Mouse (Mus musculus): ENCODE results near the gene Resf1. TPM values are rescaled to one million over a fixed set of nuclear protein-coding genes. Genes with fewer than 3 reads are reported as not detected.
"Not testable (repeated sequence)": the region's sequence is repeated elsewhere in the genome, so short reads cannot be mapped to it uniquely, and the experiment has no call there.

The Resf1 gene
- polyA plus RNA-seq (2016; fragmentation: Nextera tagmentation; extraction: Ambion mirVana), result 41.2 and 48.2 TPM in 2 replicates

- peak within 1 kb of the TSS; percentile 82 for H3K4me3 ChIP-seq
- 6% methylated on average over 61 of the region's 61 CpGs for WGBS
These were observed at the start of gene Resf1 for GRCm38 (mm10) chr6:149308956-149309932. TSS of gene Resf1 (plus strand) at chr6:149309414.

GRCm38 (mm10) chr6:149260801-149261239, 48.4 kb upstream of the Resf1 start:
- Histone ChIP-seq H3K36me3 (no peaks in the 10 kb centered on the region), H3K9me3 (peaks cover 8% of the 10 kb centered on the region; the same call in 1 of the 2 replicates), H3K4me3 (no peak overlapping the region), H3K27ac (replicated peaks) (no peak overlapping the region), H3K4me2 (replicated peaks) (no peak overlapping the region), H3K4me1 (no peaks in the 10 kb centered on the region), H3K9ac (replicated peaks) (no peak overlapping the region), H3K27me3 (no peaks in the 10 kb centered on the region)
- WGBS, result 81% methylated on average over 3 of the region's 3 CpGs
- no peak for ATAC-seq (ENCODE audit: low FRiP score, low read depth)

More at GRCm38 (mm10) chr6:149308956-149309932, at the start of gene Resf1:
- H3K36me3 ChIP-seq, result peaks cover 7% of the 10 kb centered on the region
- peaks cover 11% of the 10 kb centered on the region for H3K4me1 ChIP-seq
- H3K4me2 ChIP-seq (replicated peaks), result peak within 1 kb of the TSS; percentile 58
- peak; percentile 100 for ATAC-seq (ENCODE audit: low FRiP score, low read depth)
- H3K9me3 ChIP-seq, result no peaks in the 10 kb centered on the region; the same call in 1 of the 2 replicates
- no peaks in the 10 kb centered on the region for H3K27me3 ChIP-seq
- H3K9ac ChIP-seq (replicated peaks), result peak within 1 kb of the TSS; percentile 91
- H3K27ac ChIP-seq (replicated peaks), result peak within 1 kb of the TSS; percentile 98

DNA sequence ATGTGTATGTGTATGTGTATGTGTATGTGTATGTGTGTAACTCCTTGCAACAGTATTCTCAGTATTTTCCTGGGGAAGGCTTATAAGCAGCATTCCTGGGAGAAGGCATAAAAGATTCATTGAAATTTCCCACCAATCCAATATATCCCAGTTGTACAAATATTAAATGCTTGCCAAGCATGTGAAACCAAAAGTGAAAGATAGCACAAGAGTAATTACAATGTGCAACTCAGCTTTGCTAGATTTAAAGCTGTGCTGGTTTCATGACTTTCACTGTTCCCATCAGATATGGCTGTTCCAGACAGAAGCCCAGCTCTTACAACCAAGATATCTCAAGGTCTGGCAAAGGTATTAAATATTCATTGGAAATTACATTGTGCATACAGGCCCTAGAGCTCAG, 41.3 kb upstream of the Resf1 start:
- H3K36me3 ChIP-seq, result no peaks in the 10 kb centered on the region
- no peak overlapping the region for H3K9ac ChIP-seq (replicated peaks)
- no peaks in the 10 kb centered on the region for H3K9me3 ChIP-seq
- ATAC-seq (ENCODE audit: low FRiP score, low read depth), result no peak
- no peaks in the 10 kb centered on the region for H3K4me1 ChIP-seq
- no peak overlapping the region for H3K4me2 ChIP-seq (replicated peaks)
- no peak overlapping the region for H3K4me3 ChIP-seq
- H3K27ac ChIP-seq (replicated peaks), result no peak overlapping the region
- no peaks in the 10 kb centered on the region for H3K27me3 ChIP-seq

DNA sequence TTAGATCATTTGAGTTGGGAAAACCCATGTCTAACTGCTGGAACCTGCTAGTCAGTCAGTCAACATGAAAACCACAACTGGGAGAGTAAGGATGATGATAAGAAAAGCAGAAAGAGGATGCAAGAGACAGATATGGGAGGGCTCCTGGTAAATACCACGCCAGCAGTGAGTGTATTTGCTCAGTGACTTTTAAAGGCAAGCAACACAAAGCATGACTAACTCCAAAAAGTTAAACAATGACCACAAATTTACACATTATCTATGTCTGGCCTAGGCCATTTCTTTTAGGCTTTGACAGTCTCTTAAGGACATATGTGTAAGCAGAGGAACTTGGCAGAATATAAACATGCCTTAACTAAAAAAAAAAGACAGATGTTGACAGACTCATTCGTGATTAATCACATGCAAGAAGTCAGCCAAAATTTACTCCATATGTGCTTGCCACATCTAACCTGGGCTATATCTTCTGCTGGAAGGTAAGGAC, 30.9 kb upstream of the Resf1 start:
- no peak overlapping the region for H3K27ac ChIP-seq (replicated peaks)
- no peak overlapping the region for H3K4me2 ChIP-seq (replicated peaks)
- H3K4me3 ChIP-seq, result no peak overlapping the region
- no peaks in the 10 kb centered on the region for H3K36me3 ChIP-seq
- H3K4me1 ChIP-seq, result no peaks in the 10 kb centered on the region
- no peak overlapping the region for H3K9ac ChIP-seq (replicated peaks)
- ATAC-seq (ENCODE audit: low FRiP score, low read depth), result no peak
- no peaks in the 10 kb centered on the region for H3K27me3 ChIP-seq
- peaks cover 12% of the 10 kb centered on the region for H3K9me3 ChIP-seq
- WGBS, result 74% methylated on average over 2 of the region's 2 CpGs

- Histone ChIP-seq H3K36me3 (no peaks in the 10 kb centered on the region), H3K4me1 (no peaks in the 10 kb centered on the region), H3K9me3 (peaks cover 13% of the 10 kb centered on the region), H3K4me3 (no peak overlapping the region), H3K4me2 (replicated peaks) (no peak overlapping the region), H3K9ac (replicated peaks) (no peak overlapping the region), H3K27ac (replicated peaks) (no peak overlapping the region), H3K27me3 (no peaks in the 10 kb centered on the region)
- WGBS, result 84% methylated on average over 1 of the region's 1 CpGs
- no peak for ATAC-seq (ENCODE audit: low FRiP score, low read depth)
These were observed 30.3 kb upstream of the Resf1 start for GRCm38 (mm10) chr6:149278866-149279265.

- Histone ChIP-seq H3K4me1 (no peaks in the 10 kb centered on the region), H3K36me3 (no peaks in the 10 kb centered on the region), H3K9me3 (peaks cover 17% of the 10 kb centered on the region), H3K4me2 (replicated peaks) (no peak overlapping the region), H3K4me3 (no peak overlapping the region), H3K9ac (replicated peaks) (no peak overlapping the region), H3K27me3 (no peaks in the 10 kb centered on the region), H3K27ac (replicated peaks) (no peak overlapping the region)
- ATAC-seq (ENCODE audit: low FRiP score, low read depth), result no peak
These were observed 28.7 kb upstream of the Resf1 start for GRCm38 (mm10) chr6:149280511-149280910.

DNA sequence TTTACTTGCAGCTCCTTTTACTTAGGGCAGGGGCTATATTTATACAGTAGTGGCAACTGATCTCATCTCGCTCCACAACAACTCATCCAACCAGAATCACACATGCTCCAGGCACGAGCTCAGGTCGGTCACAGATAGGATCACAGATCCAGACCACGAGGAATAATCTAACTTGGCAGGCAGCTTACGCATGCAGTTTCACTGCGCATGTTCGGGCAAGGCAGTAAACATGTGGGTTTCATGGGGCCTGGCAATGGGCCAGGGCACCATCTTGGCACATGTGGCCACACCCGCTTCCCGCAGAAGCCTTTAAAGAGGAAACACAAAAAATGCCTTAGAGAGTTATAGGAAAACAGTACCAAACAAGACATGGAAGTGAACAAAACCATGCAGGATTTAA, 21.0 kb upstream of the Resf1 start:
- not testable (repeated sequence) for H3K27me3 ChIP-seq; H3K27ac ChIP-seq (replicated peaks); H3K9me3 ChIP-seq; H3K9ac ChIP-seq (replicated peaks); H3K4me3 ChIP-seq; H3K36me3 ChIP-seq; ATAC-seq (ENCODE audit: low FRiP score, low read depth); H3K4me1 ChIP-seq; H3K4me2 ChIP-seq (replicated peaks)
- WGBS, result 95% methylated on average over 9 of the region's 9 CpGs

GRCm38 (mm10) chr6:149303231-149303630, 6.0 kb upstream of the Resf1 start:
- H3K4me2 ChIP-seq (replicated peaks); ATAC-seq (ENCODE audit: low FRiP score, low read depth); H3K27me3 ChIP-seq; H3K4me1 ChIP-seq; H3K27ac ChIP-seq (replicated peaks); H3K4me3 ChIP-seq; H3K9ac ChIP-seq (replicated peaks); H3K36me3 ChIP-seq; H3K9me3 ChIP-seq: not testable (repeated sequence)

DNA sequence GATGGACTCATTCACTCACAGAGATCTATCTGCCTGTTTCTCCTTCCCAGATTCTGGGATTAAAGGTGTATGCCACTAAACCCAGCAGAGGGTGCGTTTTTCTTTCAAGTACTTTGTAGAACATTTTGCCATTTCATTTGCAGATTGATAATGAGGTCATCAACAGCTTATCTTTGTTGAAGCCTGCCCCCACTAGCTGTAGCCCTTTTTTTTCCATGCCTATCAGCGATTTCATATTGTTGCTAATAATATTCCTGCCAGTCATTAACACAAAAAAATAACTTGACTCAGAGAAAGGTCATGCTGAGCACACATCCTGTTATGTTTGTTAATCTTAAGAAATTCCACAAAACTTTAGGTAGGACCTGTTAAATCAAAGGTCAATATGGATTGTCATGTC, 2.1 kb upstream of the Resf1 start:
- H3K27ac ChIP-seq (replicated peaks), result no peak overlapping the region
- no peak overlapping the region for H3K9ac ChIP-seq (replicated peaks)
- WGBS, result 81% methylated on average over 2 of the region's 2 CpGs
- peaks cover 11% of the 10 kb centered on the region for H3K4me1 ChIP-seq
- no peaks in the 10 kb centered on the region for H3K27me3 ChIP-seq
- peaks cover 7% of the 10 kb centered on the region for H3K36me3 ChIP-seq
- no peak overlapping the region for H3K4me3 ChIP-seq
- no peaks in the 10 kb centered on the region; the same call in 1 of the 2 replicates for H3K9me3 ChIP-seq
- ATAC-seq (ENCODE audit: low FRiP score, low read depth), result no peak
- no peak overlapping the region for H3K4me2 ChIP-seq (replicated peaks)

DNA sequence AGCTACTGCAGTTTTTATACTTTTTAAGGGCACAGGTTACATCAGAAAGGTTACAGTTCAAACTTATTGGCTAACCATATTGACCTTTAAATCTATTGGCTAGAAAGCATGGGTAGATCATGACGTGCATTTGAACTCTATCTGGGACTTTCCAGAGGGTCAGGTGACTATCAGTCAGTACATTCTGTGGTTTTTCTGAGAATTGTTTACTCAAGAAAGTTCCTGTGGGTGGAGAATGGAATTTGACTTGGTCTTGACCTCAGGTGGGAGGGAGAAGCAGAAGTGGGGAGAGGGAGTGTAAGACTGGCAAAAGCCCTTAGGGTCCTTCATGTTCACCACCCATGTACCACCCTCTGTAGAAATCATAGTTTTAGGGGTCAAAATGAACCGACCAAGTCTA, 1.4 kb upstream of the Resf1 start:
- H3K36me3 ChIP-seq, result peaks cover 7% of the 10 kb centered on the region
- H3K27ac ChIP-seq (replicated peaks), result no peak overlapping the region
- ATAC-seq (ENCODE audit: low FRiP score, low read depth), result no peak
- 83% methylated on average over 2 of the region's 2 CpGs for WGBS
- no peak overlapping the region for H3K4me2 ChIP-seq (replicated peaks)
- H3K27me3 ChIP-seq, result no peaks in the 10 kb centered on the region
- no peaks in the 10 kb centered on the region; the same call in 1 of the 2 replicates for H3K9me3 ChIP-seq
- H3K4me3 ChIP-seq, result no peak overlapping the region
- peaks cover 11% of the 10 kb centered on the region for H3K4me1 ChIP-seq
- no peak overlapping the region for H3K9ac ChIP-seq (replicated peaks)

DNA sequence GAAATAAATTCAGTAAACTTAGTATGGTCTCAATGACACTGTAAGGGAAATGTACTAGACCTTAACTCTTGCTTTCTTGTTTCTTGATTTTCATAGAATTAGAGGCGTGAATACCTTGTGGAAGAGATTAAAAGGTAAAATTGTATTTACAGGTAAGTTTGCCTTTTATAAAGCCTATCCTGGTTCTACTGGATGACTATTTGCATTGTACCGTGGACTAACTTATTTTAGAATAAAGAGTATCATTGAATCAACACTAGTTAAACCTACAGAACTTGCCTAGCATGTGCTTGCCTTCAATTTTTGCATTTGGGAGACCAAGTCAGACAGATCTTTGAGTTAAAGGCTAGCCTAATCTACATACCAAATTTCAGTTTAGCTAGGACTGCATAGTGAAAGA, 1.0 kb downstream of the Resf1 start:
- H3K4me1 ChIP-seq, result peaks cover 11% of the 10 kb centered on the region
- H3K4me2 ChIP-seq (replicated peaks), result peak overlapping the region; percentile 58
- H3K4me3 ChIP-seq, result peak overlapping the region; percentile 82
- H3K9me3 ChIP-seq, result no peaks in the 10 kb centered on the region; the same call in 1 of the 2 replicates
- 67% methylated on average over 2 of the region's 2 CpGs for WGBS
- H3K9ac ChIP-seq (replicated peaks), result peak overlapping the region; percentile 91
- H3K27ac ChIP-seq (replicated peaks), result no peak overlapping the region; the same call in 1 of the 2 replicates
- ATAC-seq (ENCODE audit: low FRiP score, low read depth), result no peak
- no peaks in the 10 kb centered on the region for H3K27me3 ChIP-seq
- H3K36me3 ChIP-seq, result peaks cover 17% of the 10 kb centered on the region

DNA sequence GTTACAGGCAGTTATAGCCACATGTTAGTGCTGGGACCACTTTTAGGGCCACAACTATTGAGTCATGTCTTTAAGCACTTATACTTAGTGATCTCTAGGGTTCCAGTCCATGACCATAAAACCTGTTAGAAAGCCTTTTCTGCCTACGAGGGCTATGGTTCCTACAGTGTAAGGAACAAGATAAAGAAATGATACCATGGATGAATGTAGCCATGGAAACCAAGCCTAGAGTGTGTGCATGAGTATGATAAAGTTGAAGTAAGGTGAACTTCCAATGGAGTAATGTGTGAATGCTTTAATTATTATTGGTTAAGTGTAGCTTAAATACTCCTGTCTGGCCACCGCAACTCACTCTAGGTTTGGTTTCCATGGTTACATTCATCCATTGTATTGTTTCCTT, 1.8 kb downstream of the Resf1 start:
- Histone ChIP-seq H3K9ac (replicated peaks) (no peak overlapping the region), H3K27ac (replicated peaks) (no peak overlapping the region), H3K4me3 (no peak overlapping the region; the same call in 1 of the 2 replicates), H3K27me3 (no peaks in the 10 kb centered on the region), H3K36me3 (peaks cover 24% of the 10 kb centered on the region), H3K9me3 (no peaks in the 10 kb centered on the region; the same call in 1 of the 2 replicates), H3K4me1 (peaks cover 11% of the 10 kb centered on the region), H3K4me2 (replicated peaks) (peak overlapping the region; percentile 58)
- WGBS, result 91% methylated on average over 2 of the region's 2 CpGs
- ATAC-seq (ENCODE audit: low FRiP score, low read depth), result no peak
